Mouse (Mus musculus) layer of hippocampus, adult 11-12 months (tissue): ENCODE data around the gene Gm20388.
A peak's percentile ranks its signal among the peaks of the same experiment; 100 is the strongest.

Source experiments
- DNase-seq: peaks from one replicate; pipeline ENCODE4 v3.0.0; 2022; ENCODE audit warnings: low spot score

The Gm20388 gene

DNA sequence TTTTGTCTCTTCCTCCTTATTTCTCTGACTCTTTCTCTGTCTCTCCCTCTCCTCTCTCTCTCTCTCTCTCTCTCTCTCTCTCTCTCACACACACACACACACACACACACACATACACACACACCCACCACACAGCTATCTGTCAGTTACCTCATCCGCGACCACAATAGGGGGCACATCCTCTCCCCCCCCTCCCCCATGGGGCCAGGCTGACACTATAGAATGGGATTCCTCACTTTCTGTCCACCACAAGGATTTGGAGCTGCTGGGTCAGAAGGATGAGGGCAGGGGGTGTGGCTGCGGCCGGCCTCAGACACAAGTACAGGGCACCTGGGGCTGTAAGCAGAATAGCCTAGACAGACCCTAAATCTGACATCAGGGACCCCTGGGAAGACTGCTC lies 1112.4 kb downstream of the Gm20388 start:
- no peak for DNase-seq

DNA sequence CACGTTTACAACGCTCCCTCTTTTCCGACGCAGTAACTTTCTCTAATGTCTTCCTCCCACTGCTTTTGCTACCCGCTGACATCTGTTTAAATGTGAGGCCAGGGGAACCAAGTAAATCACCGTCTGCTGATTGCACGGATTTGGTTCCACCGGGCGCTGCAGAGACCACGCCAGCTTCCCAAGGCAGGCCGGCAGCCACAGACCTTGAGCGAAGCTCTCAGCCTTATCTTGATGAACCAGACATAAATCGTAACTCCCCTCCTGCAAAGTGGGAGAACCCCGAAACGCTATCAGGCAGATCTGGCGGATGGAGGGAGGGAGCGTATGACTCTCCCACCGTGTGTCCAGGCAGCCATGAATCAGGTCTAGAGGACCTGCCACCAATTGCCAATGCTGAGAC lies 1113.1 kb downstream of the Gm20388 start:
- DNase-seq: no peak

DNA sequence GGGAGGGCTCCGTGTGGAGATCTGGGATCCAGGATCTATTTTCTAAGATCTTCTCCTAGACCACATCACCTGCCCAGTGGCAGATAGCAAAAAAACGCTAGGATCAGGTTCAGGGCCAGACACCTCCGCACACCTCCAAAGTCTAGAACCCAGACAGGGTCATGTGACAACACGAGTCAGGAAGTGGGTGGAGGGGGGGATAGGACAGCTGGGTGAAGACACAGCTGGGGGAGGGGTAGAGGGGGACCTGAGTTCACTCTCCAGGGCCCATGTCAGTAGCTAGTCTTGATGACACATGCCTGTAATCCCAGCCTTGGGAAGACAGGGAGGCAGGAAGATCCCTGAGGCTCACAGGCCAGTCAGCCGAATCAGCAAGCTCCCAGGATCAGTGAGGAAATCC lies 1114.8 kb downstream of the Gm20388 start:
- DNase-seq: no peak

DNA sequence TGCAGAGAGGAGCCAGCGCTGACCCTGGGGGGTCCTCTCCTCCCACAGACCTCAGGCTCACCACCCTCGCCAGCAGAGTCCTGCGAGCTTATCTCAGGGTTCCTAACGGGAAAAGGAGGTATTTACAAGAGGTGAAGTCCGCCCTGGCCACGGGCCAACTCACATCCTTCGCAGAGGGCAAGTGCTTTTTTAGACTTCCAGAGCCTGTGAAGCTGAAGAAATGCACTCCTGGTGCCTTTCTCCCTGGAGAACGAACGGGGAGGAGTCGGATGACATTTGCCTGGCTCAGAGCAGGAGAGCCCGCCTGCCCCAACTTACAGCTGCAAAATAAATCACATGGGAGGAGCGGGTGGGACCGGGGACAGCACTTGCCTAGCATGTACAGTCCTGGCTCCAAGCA lies 1117.1 kb downstream of the Gm20388 start:
- DNase-seq: no peak

DNA sequence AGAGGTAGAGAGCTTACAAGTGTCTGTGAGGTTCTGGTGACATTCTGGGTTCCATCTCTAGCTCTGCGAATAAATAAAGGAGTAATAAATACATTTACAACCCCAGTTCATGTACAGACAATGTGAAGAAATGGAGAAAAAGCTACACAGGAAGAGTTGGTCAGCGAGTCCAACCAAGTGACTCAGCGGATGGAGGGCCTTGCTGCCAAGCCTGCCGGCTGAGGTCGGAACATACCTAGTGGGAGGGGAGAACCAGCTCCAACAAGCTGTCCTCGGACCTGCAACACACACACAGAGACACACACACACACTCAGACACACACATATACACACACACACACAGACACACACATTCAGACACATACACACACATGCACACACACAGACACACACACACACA lies 1118.4 kb downstream of the Gm20388 start:
- no peak for DNase-seq

DNA sequence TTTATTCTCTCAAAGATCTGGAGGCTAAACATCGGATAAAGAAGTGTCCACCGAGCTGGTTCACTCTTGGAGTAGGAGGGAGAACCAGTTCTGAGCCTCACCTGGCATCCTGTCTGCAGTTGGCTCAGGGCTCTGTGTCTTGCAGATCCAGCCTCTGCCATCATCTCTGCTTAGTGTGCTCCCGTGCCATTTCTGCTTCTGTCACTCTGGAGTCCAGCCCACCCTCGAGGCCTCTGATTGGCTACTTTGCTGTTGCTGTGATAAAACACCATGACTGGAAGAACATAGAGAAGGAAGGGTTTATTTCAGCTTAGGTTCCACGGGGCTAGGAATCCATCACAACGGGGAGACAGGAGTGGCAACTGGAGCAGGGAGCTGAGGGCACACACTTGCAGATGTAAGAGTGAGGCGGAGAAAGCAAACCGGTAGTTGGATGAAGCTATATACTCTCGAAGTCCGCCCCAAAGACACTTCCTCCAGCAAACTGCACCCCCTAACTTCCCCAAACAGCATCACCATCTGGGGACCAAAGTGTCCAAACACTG lies 1119.9 kb downstream of the Gm20388 start:
- peak; percentile 15 for DNase-seq

DNA sequence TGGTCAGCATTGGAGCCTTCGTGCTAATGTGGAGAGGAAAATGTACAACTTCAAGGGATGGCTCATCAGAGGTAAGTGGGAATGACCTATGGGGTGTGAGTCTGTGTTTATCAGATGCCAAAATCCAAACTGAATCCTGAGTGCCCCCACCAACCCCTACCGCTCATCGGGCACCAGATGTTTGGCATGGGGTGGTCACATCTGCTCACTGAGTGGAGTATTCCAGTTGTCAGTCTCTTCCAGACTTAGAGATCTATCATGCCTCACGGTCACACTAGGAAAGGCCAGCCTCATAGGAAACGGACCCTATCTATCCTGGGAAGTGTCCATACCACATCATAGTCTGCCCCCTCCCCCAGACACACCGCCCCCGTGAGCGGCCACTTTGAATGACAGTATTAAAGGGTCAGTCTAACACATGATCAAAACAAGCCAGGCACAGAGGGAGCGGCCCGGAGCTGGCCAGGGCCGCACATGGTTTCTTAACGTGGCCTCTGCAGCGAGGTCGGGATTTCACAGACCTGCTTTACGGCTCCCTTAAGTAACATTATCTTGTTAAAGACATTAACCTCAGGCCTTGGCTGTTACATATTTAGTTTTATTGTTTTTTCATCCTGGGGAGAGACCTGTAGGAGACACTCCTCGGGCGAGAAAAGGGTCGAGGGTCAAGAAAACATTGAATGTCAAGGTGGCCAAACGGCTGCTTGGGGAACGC lies 1122.8 kb downstream of the Gm20388 start:
- no peak for DNase-seq

DNA sequence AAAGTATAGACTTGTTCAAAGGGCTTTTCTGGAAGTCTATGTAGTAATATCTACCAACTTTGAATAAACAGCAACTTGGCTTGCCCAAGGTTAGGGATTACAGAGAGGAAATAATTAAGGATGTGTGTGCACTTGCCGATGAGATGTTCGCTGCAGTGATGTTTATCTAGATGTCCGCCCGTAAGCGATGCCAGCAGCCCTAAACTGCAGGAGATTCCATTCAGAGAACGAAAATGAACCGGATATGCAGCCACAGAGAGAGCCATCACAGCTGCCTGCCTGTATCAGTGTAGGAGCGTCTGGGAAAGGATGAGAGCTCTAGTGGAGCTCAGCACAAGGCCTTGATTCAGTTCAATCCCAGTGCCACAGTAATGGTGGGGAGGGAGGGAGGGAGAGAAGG lies 1125.0 kb downstream of the Gm20388 start:
- no peak for DNase-seq

DNA sequence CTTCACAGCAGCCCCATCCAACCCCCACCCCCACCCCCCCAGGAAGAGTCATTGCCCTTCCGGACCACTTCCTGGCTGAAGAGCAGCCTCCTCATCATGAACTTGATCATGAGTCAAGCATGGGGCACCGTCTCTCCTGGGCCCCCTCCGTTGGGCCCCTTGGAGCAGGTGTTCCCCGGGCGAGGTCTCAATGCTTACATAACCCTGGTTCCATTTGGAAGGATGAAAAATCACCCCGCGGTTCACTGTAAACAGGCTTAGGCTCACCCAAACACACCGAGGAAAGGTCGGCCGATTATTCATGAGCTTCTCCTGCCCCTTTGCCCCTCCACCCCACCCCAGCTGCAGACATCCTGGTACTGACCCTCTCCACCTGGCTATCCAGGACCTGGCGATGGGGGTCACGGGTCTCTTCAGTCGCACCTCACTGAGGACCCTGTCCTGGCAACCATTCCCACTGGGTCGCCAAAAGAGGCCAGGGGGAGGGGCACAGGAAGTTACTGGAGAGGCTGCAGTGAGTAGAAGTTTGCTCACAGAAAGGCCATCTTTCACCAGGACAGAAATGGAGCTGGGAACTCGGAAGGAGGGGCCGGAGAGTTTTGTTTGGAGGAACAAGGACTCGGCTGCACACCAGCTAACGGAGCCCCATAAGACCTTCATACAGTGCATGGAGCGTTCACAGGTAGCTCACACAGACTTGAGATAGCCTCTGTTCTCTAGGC lies 1133.2 kb downstream of the Gm20388 start:
- no peak for DNase-seq

DNA sequence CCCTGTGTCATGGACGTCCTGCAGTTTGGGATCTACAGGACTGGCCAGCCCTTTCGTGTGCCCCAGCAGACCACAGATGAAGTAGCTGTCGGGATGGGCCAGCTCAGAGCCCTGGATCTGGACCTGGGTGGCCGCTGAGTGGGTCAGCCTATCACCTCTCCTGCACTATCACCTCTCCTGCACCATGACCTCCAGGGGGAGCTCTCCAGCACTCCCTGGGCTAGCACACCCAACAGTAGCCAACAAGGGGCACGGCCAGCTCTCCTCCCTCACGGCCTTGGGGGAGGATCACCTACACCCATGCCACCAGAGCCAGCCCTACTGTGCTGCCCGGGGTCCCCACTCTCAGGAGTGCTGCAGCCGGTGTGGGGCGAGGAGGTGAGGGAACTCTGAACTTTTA lies 1136.8 kb downstream of the Gm20388 start:
- DNase-seq: no peak

DNA sequence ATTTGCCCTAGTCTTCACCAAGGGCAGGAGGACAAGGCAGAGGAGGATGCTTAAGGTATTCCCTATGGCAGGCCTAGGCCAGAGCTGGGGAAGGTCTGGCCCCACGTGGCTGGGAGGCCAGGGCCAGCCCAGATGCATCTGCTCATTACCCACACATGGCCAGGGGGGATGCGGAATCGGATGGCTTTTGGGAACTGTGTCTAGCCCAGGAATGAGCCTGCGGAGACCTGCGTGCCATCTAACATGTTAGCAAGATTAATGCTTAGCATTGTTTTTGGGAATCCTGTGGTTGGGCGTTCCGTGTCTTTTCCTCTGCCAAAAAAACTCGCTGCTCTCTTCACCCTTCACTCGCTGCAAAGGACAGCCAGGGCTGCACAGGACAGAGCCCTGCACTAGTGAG lies 1147.4 kb downstream of the Gm20388 start:
- DNase-seq: no peak

DNA sequence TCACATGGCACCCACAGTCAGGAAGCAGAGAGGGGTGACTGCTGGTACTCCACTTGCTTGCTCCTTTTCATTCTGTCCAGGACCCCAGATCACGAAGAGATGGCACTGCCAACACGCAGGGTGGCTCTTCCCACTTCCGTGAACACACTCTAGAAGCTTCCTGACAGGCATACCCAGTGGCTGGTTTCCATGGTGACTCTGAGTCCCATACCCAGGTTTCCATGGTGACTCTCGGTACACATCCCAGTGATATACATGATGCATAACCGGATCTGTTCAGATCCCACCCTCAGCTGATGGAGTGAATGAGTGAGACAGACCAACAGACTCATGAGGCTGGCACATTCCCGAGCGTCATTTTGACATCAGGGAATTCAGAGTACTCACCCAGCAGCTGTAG lies 1148.5 kb downstream of the Gm20388 start:
- peak; percentile 33 for DNase-seq

DNA sequence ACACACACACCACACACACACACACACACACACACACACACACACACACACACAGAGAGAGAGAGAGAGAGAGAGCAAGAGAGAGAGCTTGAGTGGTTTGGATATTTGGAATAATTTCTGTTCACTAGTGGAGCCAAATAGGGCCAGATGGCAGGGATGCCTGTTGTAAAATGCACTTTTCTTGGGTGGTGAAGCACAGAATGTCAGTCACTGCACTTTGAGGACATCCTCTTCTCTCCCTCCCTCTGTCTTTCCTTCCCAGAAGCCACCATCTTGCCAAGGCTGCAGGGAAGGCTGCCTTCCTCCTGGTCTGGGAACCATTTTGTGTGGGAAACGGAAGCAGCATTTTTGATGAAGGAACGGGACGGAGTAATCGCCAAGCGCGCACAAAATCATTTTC lies 1151.9 kb downstream of the Gm20388 start:
- peak; percentile 34 for DNase-seq

DNA sequence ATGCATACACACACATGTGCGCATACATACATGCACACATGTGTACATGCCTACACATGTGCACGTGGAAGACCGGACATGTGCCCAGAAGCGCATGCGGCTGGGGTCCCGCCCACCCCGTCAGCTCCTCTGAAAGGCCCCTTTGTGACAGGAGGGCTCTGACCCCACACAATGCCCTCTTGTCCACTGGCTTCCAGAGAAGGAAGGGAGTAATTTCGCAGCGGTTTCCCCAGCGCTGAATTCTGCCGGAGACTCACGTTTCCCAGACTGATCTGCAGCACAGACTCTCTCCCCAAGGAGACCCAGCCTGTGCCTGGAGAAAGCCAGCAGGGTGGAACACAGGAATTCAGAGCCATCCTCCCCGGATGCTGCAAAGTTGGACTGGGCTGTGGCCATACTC lies 1153.0 kb downstream of the Gm20388 start:
- peak; percentile 11 for DNase-seq

DNA sequence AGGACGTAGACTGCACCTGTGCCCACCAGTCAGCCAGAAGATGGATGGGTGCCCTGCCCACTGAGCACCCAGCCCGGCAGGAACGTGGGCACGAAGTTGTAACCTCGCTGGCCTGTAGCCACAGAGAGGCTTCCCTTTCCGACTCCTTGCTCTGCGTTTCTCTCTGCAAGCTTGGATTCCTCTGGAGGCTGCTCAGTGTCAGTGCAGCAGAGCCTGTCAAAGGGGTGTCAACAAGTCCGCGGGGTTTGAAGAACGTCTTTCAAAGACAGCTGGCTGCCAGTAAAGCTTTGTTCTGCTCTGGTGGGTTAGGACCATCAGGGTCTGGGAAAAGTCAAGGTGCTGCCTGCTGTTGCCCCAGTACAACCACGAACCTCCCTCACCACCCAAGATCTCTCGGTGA lies 1160.8 kb downstream of the Gm20388 start:
- no peak for DNase-seq

DNA sequence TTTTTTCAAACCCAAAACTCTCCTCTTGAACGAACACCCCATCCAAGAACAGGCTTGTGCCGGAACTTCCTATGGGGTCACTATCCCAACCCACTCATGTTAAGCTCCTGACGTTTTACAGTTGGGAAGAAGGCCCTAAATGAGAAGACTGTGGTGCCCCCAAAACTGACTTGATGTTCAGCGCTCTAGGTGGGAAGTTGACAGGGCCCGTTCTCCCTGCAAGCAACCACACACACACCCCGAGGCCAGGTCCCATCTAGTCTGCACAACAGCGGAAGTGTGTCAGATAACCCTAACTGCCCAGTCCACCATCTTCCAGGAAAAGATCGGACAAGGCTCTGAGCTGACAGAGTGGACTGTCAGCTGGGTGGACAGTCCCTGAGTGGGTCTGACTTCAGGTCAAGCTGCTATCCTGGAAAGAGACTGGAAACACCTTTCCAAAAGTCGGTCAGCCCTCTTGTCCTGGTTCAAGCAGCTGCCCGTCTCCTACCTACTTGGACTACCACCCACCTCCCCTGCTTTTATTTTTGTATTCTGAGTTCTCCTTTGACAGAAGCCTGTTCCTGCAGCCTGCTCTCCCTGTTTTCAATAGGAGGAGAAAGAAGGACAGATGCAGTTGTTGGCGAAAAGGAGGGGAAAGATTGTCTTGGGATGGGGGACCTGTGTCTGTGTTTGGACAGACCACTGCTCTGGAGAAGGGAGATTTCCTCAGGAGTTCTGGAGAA lies 1161.9 kb downstream of the Gm20388 start:
- DNase-seq: no peak

DNA sequence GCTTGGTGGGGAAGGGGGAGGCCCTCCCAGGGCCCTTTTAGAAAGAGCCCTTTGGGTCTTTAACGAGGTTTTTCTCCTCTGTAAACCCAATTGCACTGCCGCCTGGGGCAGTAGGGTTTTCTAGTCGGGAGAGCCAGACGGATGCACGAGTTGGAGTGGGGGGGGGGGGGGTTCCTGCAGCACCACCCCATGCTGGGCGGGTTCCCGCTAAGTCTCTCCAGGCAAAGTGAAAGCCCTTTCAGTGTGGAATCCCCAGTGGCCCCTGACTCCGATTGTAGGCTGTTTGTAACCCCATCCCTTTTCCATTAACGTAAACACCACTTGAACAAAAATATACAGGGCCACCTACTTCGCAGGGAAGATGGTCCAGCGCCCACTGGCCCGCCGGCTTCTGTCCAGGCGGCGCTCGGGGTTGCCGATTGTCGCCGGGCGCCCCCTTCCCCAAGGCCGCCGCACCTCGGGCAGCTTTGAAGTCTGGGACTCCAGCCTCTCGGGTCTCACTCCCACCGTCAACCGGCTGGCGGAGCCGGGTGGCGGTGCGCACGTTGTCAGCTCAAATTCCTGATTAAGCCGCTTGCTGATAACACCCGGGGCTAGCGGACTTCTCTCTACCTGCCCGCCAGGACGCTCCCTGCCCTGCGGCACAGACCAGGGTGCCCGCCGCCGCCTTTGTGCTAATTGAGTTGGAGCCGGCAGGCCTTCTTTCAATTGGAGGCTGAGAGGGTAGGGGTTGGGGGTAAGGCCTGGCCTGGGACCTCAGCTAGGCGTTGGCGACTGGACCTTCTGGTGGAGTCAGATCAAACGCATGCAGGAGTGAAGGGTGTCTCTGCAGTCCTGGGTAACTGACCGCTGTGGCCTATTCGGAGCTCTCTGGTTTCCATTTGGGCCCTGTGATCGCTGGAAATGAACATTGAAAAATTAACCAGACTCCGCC lies 1162.8 kb downstream of the Gm20388 start:
- DNase-seq: no peak

DNA sequence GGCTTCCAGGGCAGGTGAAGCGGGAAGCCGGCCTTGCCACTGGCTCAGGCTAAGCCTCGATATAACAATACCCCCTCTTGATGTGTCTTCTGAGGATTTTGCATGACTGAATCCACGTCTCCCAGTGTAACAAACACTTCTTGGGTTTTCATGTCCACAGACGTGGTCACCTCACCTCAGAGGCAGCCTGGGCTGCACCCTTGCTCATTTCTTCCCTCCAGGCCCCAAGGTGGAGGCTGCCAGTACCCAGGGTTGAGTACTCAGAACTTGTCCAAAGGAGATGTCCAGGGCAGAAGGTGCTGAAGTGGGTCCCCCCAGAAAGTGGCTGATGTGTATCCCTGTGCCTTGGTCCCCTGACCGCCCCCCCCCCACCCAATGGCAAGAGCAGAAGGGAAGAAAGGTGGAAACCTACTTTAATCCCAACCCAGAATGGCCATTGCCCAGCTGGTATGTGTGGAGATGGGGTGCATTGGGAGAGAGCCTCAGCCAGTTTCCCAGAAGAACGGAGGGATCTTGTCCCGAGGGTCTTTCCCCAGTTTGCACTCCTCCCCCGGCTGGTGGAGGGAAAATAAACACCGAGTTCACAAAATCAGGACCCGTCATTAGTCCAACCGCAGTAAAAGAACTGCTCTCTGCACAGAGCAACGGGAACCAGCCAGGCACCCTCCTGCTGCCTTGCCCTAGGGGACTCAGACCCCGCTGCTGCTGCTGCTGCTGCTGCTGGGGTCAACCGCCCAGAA lies 1163.6 kb downstream of the Gm20388 start:
- DNase-seq: no peak

DNA sequence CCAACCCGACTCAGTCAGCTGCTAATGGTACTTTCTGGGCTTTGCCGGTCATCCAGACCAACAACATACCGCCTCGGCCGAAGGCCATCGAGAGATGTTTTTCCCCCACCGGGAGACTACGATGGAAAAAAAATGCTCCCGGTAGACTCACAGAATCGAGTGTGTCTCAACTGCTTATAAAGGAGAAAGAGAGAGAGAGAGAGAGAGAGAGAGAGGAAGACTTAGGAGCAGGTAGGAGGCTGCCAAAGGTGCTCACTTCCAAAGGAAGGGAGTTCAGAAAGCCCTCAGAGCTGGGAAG lies 1164.2 kb downstream of the Gm20388 start:
- DNase-seq: no peak

DNA sequence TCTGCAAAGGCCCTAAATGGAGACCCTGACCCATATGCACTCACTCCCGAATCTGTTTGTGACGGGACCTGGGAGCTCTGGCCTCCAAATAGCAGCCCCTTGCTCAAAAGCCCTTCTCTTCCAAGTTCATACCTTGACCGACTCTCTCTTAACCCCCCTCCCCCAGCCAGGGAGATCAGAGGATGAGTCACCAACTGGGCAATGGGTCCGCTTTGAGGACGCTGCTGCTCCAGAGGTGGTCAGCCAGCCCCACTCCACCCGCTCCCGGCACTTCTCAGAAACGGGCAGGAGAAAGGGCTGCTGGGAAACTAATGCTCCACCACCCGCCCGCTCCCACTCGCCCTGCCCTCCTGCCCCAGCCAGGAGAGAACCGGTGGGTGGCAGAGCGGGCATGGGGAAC lies 1165.3 kb downstream of the Gm20388 start:
- DNase-seq: no peak

DNA sequence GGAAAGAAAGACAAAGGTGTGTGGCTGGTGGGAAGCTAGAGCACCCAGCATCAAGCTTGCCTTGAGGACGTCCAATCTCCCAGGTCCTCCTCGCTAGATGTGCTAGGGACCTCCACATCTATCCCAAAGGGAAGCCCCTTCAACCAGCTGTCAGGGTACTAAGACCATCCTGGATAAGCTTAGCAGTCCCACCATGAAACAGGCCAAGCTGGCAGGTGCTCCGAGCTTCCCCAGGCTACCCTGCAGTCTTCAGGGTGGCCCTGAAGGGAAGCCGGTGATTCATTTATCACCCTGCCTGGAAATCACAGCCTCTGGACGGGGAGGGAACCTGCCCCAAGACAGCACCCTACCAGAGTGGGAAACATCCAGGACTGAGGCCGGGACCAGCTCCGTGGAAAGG lies 1165.9 kb downstream of the Gm20388 start:
- no peak for DNase-seq
